Mouse (Mus musculus) brain, adult 2 months (tissue): ENCODE data around the gene Cfi.

Experiments
- DNase-seq: peaks from one replicate; pipeline ENCODE4 v3.0.0; 2011; ENCODE audit warnings: low read depth, low spot score

Cfi gene

GRCm38 (mm10) chr3:129835388-129835934 lies at the start of gene Cfi:
TSS of gene Cfi (plus strand) at chr3:129835884.
- no peak for DNase-seq

- no peak for DNase-seq
These were observed 41.9 kb upstream of the Cfi start for GRCm38 (mm10) chr3:129793801-129794200.

- DNase-seq: no peak
These were observed 38.3 kb upstream of the Cfi start for GRCm38 (mm10) chr3:129797341-129797740.

- no peak for DNase-seq
These were observed 37.1 kb upstream of the Cfi start for GRCm38 (mm10) chr3:129798551-129798950.

GRCm38 (mm10) chr3:129799011-129799410 lies 36.7 kb upstream of the Cfi start:
- DNase-seq: no peak

- DNase-seq: no peak
These were observed 31.9 kb upstream of the Cfi start, which contains the start of gene Lrit3 for GRCm38 (mm10) chr3:129803765-129804164. TSS of gene Lrit3 (minus strand) at chr3:129804030.

- peak; percentile 77 for DNase-seq
These were observed 14.8 kb upstream of the Cfi start for GRCm38 (mm10) chr3:129820847-129821246.

GRCm38 (mm10) chr3:129821736-129822135 lies 13.9 kb upstream of the Cfi start:
- DNase-seq: no peak

- DNase-seq: no peak
These were observed 13.4 kb upstream of the Cfi start, which contains the start of gene Rrh for GRCm38 (mm10) chr3:129822206-129822775. TSS of gene Rrh (minus strand) at chr3:129822587.

GRCm38 (mm10) chr3:129823293-129823692 lies 12.4 kb upstream of the Cfi start:
- peak; percentile 71 for DNase-seq

GRCm38 (mm10) chr3:129824146-129824545 lies 11.5 kb upstream of the Cfi start:
- DNase-seq: no peak

GRCm38 (mm10) chr3:129824891-129825290 lies 10.8 kb upstream of the Cfi start:
- no peak for DNase-seq

GRCm38 (mm10) chr3:129826691-129827090 lies 9.0 kb upstream of the Cfi start:
- no peak for DNase-seq

- DNase-seq: no peak
These were observed 8.0 kb upstream of the Cfi start for GRCm38 (mm10) chr3:129827691-129828090.

GRCm38 (mm10) chr3:129830626-129831025 lies 5.1 kb upstream of the Cfi start:
- no peak for DNase-seq

- DNase-seq: peak; percentile 99
These were observed 4.6 kb upstream of the Cfi start, which contains the start of gene Gar1 for GRCm38 (mm10) chr3:129831035-129831568. TSS of gene Gar1 (minus strand) at chr3:129831396.

GRCm38 (mm10) chr3:129836051-129836697 lies 490 bp downstream of the Cfi start:
- DNase-seq: peak; percentile 5

- no peak for DNase-seq
These were observed 1.3 kb downstream of the Cfi start for GRCm38 (mm10) chr3:129836965-129837364.

GRCm38 (mm10) chr3:129838017-129838416 lies 2.3 kb downstream of the Cfi start:
- no peak for DNase-seq

- DNase-seq: no peak
These were observed 10.2 kb downstream of the Cfi start for GRCm38 (mm10) chr3:129845868-129846267.

- DNase-seq: no peak
These were observed 11.2 kb downstream of the Cfi start for GRCm38 (mm10) chr3:129846846-129847245.

GRCm38 (mm10) chr3:129862592-129862991 lies 26.9 kb downstream of the Cfi start:
- DNase-seq: no peak

- peak; percentile 26 for DNase-seq
These were observed 28.0 kb downstream of the Cfi start for GRCm38 (mm10) chr3:129863698-129864097.
